Mouse (Mus musculus): ENCODE results near the gene Eef1b2. TPM values are rescaled to one million over a fixed set of nuclear protein-coding genes. Genes with fewer than 3 reads are reported as not detected.

The Eef1b2 gene
- polyA plus RNA-seq, 1 experiment from 2014 or later: 462 TPM

DNA sequence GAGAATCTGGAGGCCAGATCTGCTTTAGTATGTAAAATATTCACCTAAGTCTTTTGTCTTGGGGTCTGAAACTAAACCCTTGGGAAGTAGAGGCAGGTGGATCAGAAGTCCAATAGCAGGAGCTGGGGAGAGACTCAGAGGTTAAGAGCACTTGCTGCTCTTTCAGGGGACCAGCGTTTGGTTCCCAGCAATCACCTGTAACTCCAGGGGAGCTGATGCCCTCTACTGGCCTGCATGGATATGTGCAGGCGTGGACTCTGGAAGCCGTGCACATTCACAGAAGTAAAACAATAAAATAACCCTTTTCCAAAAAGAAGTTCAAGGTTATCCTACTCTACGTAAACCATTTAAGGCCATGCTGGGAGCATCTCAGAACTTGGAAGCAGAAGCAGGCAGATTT is 42.7 kb downstream of the Eef1b2 start:
- no peak for ATAC-seq
- no peaks in the 10 kb centered on the region; the same call in 1 of the 2 replicates for H3K27me3 ChIP-seq
- H3K9ac ChIP-seq (replicated peaks): no peak overlapping the region
- H3K4me1 ChIP-seq (replicated peaks): peaks cover 8% of the 10 kb centered on the region
- no peaks in the 10 kb centered on the region for H3K9me3 ChIP-seq
- no peak overlapping the region for H3K27ac ChIP-seq
- 91% methylated on average over 4 of the region's 4 CpGs for WGBS
- no peak overlapping the region for H3K4me2 ChIP-seq (replicated peaks)
- H3K4me3 ChIP-seq (replicated peaks): no peak overlapping the region
- H3K36me3 ChIP-seq: no peaks in the 10 kb centered on the region

- Histone ChIP-seq H3K4me2 (replicated peaks) (no peak overlapping the region), H3K4me1 (replicated peaks) (no peaks in the 10 kb centered on the region), H3K9ac (replicated peaks) (no peak overlapping the region), H3K27ac (no peak overlapping the region), H3K4me3 (replicated peaks) (no peak overlapping the region), H3K36me3 (no peaks in the 10 kb centered on the region), H3K27me3 (no peaks in the 10 kb centered on the region; the same call in 1 of the 2 replicates), H3K9me3 (no peaks in the 10 kb centered on the region)
- ATAC-seq: no peak
- WGBS: 88% methylated on average over 4 of the region's 4 CpGs
These were observed 48.4 kb downstream of the Eef1b2 start for GRCm38 (mm10) chr1:63225009-63225408.

DNA sequence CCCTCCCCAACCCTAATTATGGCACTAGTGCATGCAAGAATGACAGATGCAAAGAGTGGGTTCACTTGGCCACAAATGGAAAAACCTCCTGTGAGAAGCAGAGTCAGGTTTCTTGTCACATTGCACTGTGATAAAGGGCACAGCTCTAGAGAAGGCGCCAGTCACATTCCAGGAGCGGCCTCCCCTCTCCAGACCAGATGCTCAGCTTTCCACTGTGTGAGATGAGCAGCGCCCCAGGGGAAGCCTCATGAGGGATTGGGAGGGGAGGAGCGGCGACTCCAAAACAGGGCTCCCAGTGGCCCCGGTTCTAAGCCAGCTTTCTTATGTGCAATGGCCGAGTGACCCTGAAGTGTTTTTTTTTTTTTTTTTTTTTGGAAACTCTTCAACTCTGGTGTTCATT is 49.3 kb downstream of the Eef1b2 start:
- WGBS: 7% methylated on average over 7 of the region's 7 CpGs
- Histone ChIP-seq H3K27me3 (no peaks in the 10 kb centered on the region; the same call in 1 of the 2 replicates), H3K27ac (no peak overlapping the region), H3K4me1 (replicated peaks) (no peaks in the 10 kb centered on the region), H3K9me3 (no peaks in the 10 kb centered on the region), H3K36me3 (no peaks in the 10 kb centered on the region), H3K9ac (replicated peaks) (no peak overlapping the region), H3K4me2 (replicated peaks) (no peak overlapping the region), H3K4me3 (replicated peaks) (no peak overlapping the region)
- no peak for ATAC-seq

DNA sequence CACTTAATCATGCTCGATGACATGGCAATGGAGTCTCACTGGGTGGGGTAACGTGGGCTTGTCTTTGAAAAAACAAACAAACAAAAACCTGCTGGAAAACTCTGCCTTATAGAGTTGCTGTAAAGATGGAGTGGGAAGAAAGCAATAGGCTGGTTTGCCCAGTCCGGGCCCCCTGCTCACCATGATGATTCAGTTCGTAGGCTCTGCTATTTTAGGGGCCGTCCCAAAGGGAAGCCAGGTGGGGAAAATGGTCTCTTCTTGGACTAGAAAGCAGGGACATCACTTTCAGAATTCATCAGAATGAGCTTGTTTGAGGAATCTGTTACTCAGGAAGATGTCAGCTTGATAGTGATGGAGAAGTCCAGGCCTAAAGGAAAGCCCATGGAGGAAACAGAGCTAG is 50.6 kb downstream of the Eef1b2 start:
- Histone ChIP-seq H3K36me3 (no peaks in the 10 kb centered on the region), H3K27ac (no peak overlapping the region), H3K9me3 (no peaks in the 10 kb centered on the region), H3K4me2 (replicated peaks) (no peak overlapping the region), H3K9ac (replicated peaks) (no peak overlapping the region), H3K4me3 (replicated peaks) (no peak overlapping the region), H3K27me3 (no peaks in the 10 kb centered on the region; the same call in 1 of the 2 replicates), H3K4me1 (replicated peaks) (no peaks in the 10 kb centered on the region)
- WGBS: 91% methylated on average over 5 of the region's 5 CpGs
- ATAC-seq: no peak

Small RNAs within 50 kb of the gene (microRNA-seq; reads per million reads assigned to microRNA genes)
- gene Gm24557 (not detected), gene Gm27512 (not detected)

Other genes with a start within 250 kb of the Eef1b2 start
- 9.7 and 12.2 TPM in 2 replicates for gene Ino80d, start 62.2 kb upstream of the Eef1b2 start, polyA plus RNA-seq (2015; fragmentation: Nextera tagmentation; extraction: Ambion mirVana)
- gene Ndufs1, start within 50 bp of the Eef1b2 start, polyA plus RNA-seq (2015; fragmentation: Nextera tagmentation; extraction: Ambion mirVana): 134 and 143 TPM in 2 replicates
- 0.43 and 0.70 TPM in 2 replicates for gene Gpr1, start 37.7 kb downstream of the Eef1b2 start, polyA plus RNA-seq (2015; fragmentation: Nextera tagmentation; extraction: Ambion mirVana)
- 47.9 and 49.6 TPM in 2 replicates for gene Zdbf2, start 96.4 kb downstream of the Eef1b2 start, polyA plus RNA-seq (2015; fragmentation: Nextera tagmentation; extraction: Ambion mirVana)

Data from midbrain, embryonic 13.5 days (tissue).